Mouse (Mus musculus) cerebellum, adult 8-10 months (tissue): ENCODE measurements at regions not wholly inside any gene's neighbourhood (a gene's known extent, or its start where the extent isn't known, plus 50 kb on each side); places are given as distances from the start of the nearest gene placed in this dataset.

Source experiments
- DNase-seq: peaks from one replicate; pipeline ENCODE4 v3.0.0; 2022

GRCm38 (mm10) chr15:7006271-7006670, 84.1 kb upstream of the Lifr start:
- DNase-seq = no peak

GRCm38 (mm10) chr15:7008725-7009380, 81.6 kb upstream of the Lifr start:
- DNase-seq = no peak

GRCm38 (mm10) chr15:7010966-7011695, 79.3 kb upstream of the Lifr start:
- DNase-seq = no peak

GRCm38 (mm10) chr15:7011696-7012070, 78.7 kb upstream of the Lifr start:
- no peak for DNase-seq

- no peak for DNase-seq
Observed at GRCm38 (mm10) chr15:7012446-7012845, 78.0 kb upstream of the Lifr start.

GRCm38 (mm10) chr15:7013047-7013446, 77.4 kb upstream of the Lifr start:
- no peak for DNase-seq

GRCm38 (mm10) chr15:7014984-7015383, 75.4 kb upstream of the Lifr start:
- no peak for DNase-seq

- no peak for DNase-seq
Observed at GRCm38 (mm10) chr15:7016018-7016417, 74.4 kb upstream of the Lifr start.

GRCm38 (mm10) chr15:7017281-7017845, 73.1 kb upstream of the Lifr start:
- no peak for DNase-seq

- no peak for DNase-seq
Observed at GRCm38 (mm10) chr15:7022660-7023059, 67.8 kb upstream of the Lifr start.

GRCm38 (mm10) chr15:7025194-7025593, 65.2 kb upstream of the Lifr start:
- DNase-seq = no peak

GRCm38 (mm10) chr15:7031297-7032043, 58.9 kb upstream of the Lifr start:
- DNase-seq = no peak

GRCm38 (mm10) chr15:7037475-7037874, 52.9 kb upstream of the Lifr start:
- DNase-seq = no peak

GRCm38 (mm10) chr15:7039119-7039518, 51.3 kb upstream of the Lifr start:
- DNase-seq = no peak

GRCm38 (mm10) chr15:7039825-7040224, 50.6 kb upstream of the Lifr start:
- DNase-seq = no peak
